Mouse (Mus musculus) embryonic facial prominence, embryonic 14.5 days (tissue): Measurements from ENCODE around the gene Hdgfl3. TPM values are rescaled to one million over a fixed set of nuclear protein-coding genes. Genes with fewer than 3 reads are reported as not detected.

Experiments used
- ATAC-seq: fragments of 200-750 bp; cut with Nextera tagmentation; 2 replicates; pipeline ENCODE4 v1.8.0; 2017; ENCODE audit warnings: low read depth, moderate number of reproducible peaks, moderate TSS enrichment
- DNase-seq: peaks from one replicate; pipeline ENCODE4 v3.0.0-alpha.2; 2015; ENCODE audit warnings: low spot score
- H3K27ac ChIP-seq: fragments of 300-500 bp; sonication (generic); replicated peaks from 2 replicates; pipeline ENCODE4 v1.5.1; 2014; ENCODE audit warnings: low read depth, mild to moderate bottlenecking, low read length, moderate library complexity
- H3K27me3 ChIP-seq: fragments of 300-500 bp; sonication (generic); replicated peaks from 2 replicates; pipeline ENCODE4 v1.6.1; 2014; ENCODE audit warnings: low read length; ENCODE audit not compliant: control insufficient read depth, insufficient read depth
- H3K36me3 ChIP-seq: fragments of 300-500 bp; sonication (generic); 2 replicates; pipeline ENCODE4 v1.6.1; 2014; ENCODE audit warnings: low read length, mixed read lengths; ENCODE audit not compliant: control insufficient read depth, insufficient read depth
- H3K4me1 ChIP-seq: fragments of 300-500 bp; sonication (generic); 2 replicates; pipeline ENCODE4 v1.6.1; 2014; ENCODE audit warnings: antibody characterized with exemption, low read length; ENCODE audit not compliant: control insufficient read depth, insufficient read depth
- H3K4me2 ChIP-seq: fragments of 300-500 bp; sonication (generic); 2 replicates; pipeline ENCODE4 v1.6.1; 2014; ENCODE audit warnings: low read depth, mild to moderate bottlenecking, low read length, moderate library complexity, mixed read lengths
- H3K4me3 ChIP-seq: fragments of 300-500 bp; sonication (generic); 2 replicates; pipeline ENCODE4 v1.5.1; 2014; ENCODE audit warnings: low read depth, mild to moderate bottlenecking, low read length
- H3K9ac ChIP-seq: fragments of 300-500 bp; sonication (generic); 2 replicates; pipeline ENCODE4 v1.6.1; 2014; ENCODE audit warnings: low read depth, mild to moderate bottlenecking, low read length, moderate library complexity, mixed read lengths
- H3K9me3 ChIP-seq: fragments of 300-500 bp; sonication (generic); 2 replicates; pipeline ENCODE4 v1.6.1; 2016; ENCODE audit warnings: low read length; ENCODE audit not compliant: control insufficient read depth
- WGBS: fragments of 180-500 bp; shearing (Covaris S2); extraction: QIAGEN DNeasy Blood & Tissue Kit; methylation state at CpG from one replicate; pipeline ENCODE4 v1.1.7; 2014; 5-methylcytosine and 5-hydroxymethylcytosine counted together
- polyA plus RNA-seq: library from polyadenylated mRNA; unstranded; fragments of >200 nt; fragmentation: Nextera tagmentation; extraction: Ambion mirVana; gene quantifications from 2 replicates; pipeline ENCODE4 v1.2.1, GENCODE M21; 2014

The Hdgfl3 gene
- polyA plus RNA-seq, 1 experiment from 2014 or later = 17.0 TPM

DNA sequence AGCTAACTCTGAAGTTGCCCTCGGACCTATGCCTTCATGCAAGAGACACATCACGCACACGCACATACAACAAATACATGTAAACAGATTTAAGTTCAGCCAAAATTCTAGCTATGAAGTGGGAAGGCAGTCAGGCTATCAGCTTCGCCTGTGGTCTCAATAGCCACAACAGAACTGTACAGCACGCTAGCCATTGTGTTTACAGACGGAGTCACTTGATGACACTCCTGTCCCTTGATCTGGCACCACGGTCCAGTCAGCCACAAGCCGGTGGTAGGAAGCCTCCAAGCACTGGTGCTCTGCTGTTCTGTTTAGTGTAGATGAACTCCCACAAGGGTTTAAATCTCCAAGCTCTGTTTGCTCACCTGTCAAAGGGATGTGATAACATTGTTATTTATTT is 88.3 kb downstream of the Hdgfl3 start:
- Histone ChIP-seq H3K4me3 (no peak overlapping the region), H3K27ac (no peak overlapping the region), H3K27me3 (no peaks in the 10 kb centered on the region), H3K9me3 (no peaks in the 10 kb centered on the region), H3K4me2 (no peak overlapping the region), H3K4me1 (peaks cover 3% of the 10 kb centered on the region; the same call in 1 of the 2 replicates), H3K36me3 (no peaks in the 10 kb centered on the region), H3K9ac (no peak overlapping the region)
- ATAC-seq (no peak), DNase-seq (no peak)
- 75% methylated on average over 8 of the region's 8 CpGs for WGBS

DNA sequence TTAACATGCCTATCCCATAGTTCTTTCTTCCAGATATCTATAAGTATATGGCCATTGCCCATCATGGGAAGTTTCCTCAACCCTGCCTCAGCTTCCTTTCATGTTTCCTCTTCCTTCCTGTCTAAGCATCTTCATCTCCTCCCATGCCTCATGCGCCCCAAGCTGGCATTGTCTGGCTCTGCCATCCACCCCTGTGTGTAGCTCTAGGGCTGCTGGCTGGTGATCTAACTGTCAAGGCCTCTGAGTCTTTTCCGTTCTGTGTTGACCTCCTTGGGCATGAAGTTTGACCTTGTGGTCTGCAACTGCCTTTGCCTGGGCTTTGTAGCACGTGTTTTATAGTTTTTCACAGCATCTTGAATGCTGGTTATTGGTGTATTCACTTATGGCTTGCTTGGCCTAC is 89.0 kb downstream of the Hdgfl3 start:
- no peaks in the 10 kb centered on the region for H3K27me3 ChIP-seq
- no peak overlapping the region for H3K9ac ChIP-seq
- no peaks in the 10 kb centered on the region for H3K36me3 ChIP-seq
- no peak overlapping the region for H3K4me3 ChIP-seq
- DNase-seq = no peak
- peaks cover 3% of the 10 kb centered on the region; the same call in 1 of the 2 replicates for H3K4me1 ChIP-seq
- WGBS = 82% methylated on average over 3 of the region's 3 CpGs
- H3K9me3 ChIP-seq = no peaks in the 10 kb centered on the region
- no peak for ATAC-seq
- no peak overlapping the region for H3K27ac ChIP-seq
- H3K4me2 ChIP-seq = no peak overlapping the region

DNA sequence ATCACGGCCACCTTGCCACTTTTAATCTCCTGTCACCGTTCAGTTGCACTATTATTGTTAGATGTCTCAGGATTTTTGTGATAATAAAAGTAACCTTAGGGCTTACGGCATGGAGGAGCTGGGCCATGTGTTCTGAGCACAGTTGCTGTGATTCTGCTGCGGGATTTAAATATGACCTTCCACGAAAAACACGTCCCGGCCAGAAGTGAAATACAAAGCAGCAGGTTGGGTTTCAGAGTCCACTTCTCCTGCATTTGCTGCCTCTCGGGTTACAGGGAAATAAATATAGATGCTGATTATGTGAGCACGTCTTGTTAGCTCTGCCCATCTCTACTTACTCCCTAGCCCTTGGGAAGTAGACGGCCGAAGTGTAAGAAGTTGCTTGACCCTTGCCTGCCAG is 89.5 kb downstream of the Hdgfl3 start:
- no peak overlapping the region for H3K27ac ChIP-seq
- no peak overlapping the region for H3K9ac ChIP-seq
- H3K4me1 ChIP-seq = peaks cover 3% of the 10 kb centered on the region; the same call in 1 of the 2 replicates
- no peaks in the 10 kb centered on the region for H3K36me3 ChIP-seq
- H3K9me3 ChIP-seq = no peaks in the 10 kb centered on the region
- no peak for DNase-seq
- ATAC-seq = no peak
- H3K4me3 ChIP-seq = no peak overlapping the region
- no peak overlapping the region for H3K4me2 ChIP-seq
- WGBS = 45% methylated on average over 11 of the region's 11 CpGs
- no peaks in the 10 kb centered on the region for H3K27me3 ChIP-seq

DNA sequence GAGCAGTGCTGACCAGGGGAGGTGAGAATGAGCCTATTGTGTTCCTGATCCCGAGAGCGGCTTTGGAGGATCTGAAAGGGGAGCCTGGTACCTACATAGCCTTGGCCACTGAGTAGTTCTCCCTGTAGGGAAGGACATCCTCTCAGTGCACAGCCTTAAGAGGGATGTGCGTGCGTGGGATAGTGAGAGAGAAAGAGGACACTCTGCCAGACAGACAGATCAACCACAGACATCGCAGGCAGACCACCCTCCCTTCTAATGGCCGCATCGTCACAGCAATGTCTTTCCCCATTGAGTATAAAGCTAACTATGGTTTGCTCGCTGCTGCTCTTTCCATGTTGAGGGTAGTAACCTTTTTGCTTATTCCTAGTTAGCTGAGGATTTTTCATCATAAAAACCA is 90.4 kb downstream of the Hdgfl3 start:
- ATAC-seq = no peak
- WGBS = 81% methylated on average over 8 of the region's 8 CpGs
- Histone ChIP-seq H3K36me3 (no peaks in the 10 kb centered on the region), H3K4me2 (no peak overlapping the region), H3K9ac (no peak overlapping the region), H3K27me3 (no peaks in the 10 kb centered on the region), H3K27ac (no peak overlapping the region), H3K4me1 (peaks cover 3% of the 10 kb centered on the region; the same call in 1 of the 2 replicates), H3K4me3 (no peak overlapping the region), H3K9me3 (no peaks in the 10 kb centered on the region)
- no peak for DNase-seq

DNA sequence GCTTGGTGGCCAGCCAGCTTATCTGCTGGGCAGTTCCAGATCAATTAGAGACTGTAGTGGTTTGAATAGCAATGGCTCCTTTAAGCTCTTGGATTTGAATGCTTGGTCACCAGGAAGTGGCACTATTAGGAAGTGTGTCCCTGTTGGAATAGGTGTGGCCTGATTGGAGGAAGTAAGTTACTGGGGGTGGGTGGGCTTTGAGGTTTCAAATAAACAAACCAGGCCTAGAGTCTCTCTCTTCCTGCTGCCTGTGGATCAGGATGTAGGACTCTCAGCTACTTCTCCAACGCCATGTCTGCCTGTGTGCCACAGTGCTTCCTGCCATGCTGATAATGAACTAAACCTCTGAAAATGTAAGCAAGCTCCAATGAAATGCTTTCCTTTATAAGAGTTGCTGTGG is 91.3 kb downstream of the Hdgfl3 start:
- Histone ChIP-seq H3K4me1 (peaks cover 3% of the 10 kb centered on the region; the same call in 1 of the 2 replicates), H3K36me3 (no peaks in the 10 kb centered on the region), H3K9ac (no peak overlapping the region), H3K27ac (no peak overlapping the region), H3K9me3 (no peaks in the 10 kb centered on the region), H3K27me3 (no peaks in the 10 kb centered on the region), H3K4me2 (no peak overlapping the region), H3K4me3 (no peak overlapping the region)
- ATAC-seq (no peak), DNase-seq (no peak)
- WGBS = 74% methylated on average over 1 of the region's 1 CpGs

DNA sequence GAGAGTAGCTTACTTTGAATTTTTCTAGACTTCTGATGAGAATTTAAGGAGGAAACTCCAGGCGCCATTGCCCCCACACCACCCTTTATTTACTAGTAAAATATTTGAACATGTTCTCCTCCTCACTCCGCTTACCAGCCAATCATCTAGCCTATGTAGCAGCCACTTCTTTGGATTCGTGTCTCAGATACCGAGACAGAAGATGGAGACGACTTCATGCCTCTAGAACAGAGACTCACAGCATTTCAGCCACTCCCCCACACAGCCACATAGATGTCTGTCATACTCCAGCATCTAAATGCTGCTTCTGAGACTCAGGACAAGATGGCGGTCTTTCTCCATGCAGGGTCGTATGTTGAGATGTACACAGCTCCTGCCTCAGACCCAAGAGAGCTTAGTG is 92.1 kb downstream of the Hdgfl3 start:
- no peak overlapping the region for H3K9ac ChIP-seq
- ATAC-seq = no peak
- WGBS = 88% methylated on average over 7 of the region's 7 CpGs

DNA sequence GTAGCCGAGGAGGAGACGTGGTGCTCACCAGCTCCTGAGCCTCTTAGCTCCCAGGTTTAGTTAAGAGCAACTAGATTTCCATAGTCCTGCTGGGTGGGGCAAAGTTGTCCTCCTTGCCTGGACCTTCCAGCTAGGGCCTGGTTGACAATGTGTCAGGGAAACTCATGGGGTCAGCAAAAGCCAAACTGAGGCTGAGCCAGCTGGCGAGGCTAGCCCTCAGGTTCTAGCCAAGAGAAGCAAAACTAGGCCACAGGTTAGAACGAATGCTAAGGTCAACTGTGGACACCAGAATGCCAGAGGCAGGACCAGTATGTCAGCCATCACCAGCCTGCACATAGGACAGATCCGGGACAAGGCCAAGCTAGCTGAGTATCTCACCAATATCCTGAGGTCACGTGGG is 92.8 kb downstream of the Hdgfl3 start:
- no peaks in the 10 kb centered on the region for H3K9me3 ChIP-seq
- no peak for DNase-seq
- no peaks in the 10 kb centered on the region for H3K4me1 ChIP-seq
- H3K4me2 ChIP-seq = no peak overlapping the region
- H3K4me3 ChIP-seq = no peak overlapping the region
- no peak for ATAC-seq
- H3K27me3 ChIP-seq = no peaks in the 10 kb centered on the region
- no peaks in the 10 kb centered on the region for H3K36me3 ChIP-seq
- WGBS = 77% methylated on average over 6 of the region's 6 CpGs
- H3K27ac ChIP-seq = no peak overlapping the region
- H3K9ac ChIP-seq = no peak overlapping the region

More for the DNA sequence above, 92.1 kb downstream of the Hdgfl3 start:
- H3K4me3 ChIP-seq = no peak overlapping the region
- H3K36me3 ChIP-seq = no peaks in the 10 kb centered on the region
- no peaks in the 10 kb centered on the region for H3K9me3 ChIP-seq
- DNase-seq = no peak
- H3K4me1 ChIP-seq = peaks cover 3% of the 10 kb centered on the region; the same call in 1 of the 2 replicates
- no peaks in the 10 kb centered on the region for H3K27me3 ChIP-seq
- no peak overlapping the region for H3K27ac ChIP-seq
- H3K4me2 ChIP-seq = no peak overlapping the region

DNA sequence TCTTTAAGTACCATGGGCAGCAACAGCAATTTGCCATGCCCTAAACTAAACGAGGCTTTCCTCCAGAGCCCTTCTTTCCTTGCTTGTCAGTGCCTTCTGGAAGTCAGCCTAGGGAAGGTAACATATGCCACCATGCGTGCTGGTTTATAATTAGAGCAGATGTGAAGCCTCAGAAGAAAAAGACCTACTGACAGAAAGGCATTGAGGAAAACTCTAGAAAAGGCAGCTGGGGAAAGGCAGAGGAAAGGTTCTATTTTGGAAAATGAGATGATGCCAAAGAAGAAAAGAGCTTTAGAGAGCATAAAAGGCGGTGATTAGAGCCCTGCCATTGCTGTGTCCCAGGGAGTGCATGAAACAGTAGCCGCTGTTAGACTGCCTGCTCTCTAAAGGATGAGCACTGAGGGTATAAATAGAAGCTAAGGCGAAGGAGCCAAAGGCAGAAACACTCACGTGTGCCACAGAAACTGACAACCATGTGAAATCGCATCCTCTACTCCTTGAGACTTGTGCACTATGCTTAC is 93.6 kb downstream of the Hdgfl3 start:
- Histone ChIP-seq H3K9me3 (no peaks in the 10 kb centered on the region), H3K4me2 (no peak overlapping the region), H3K27me3 (no peaks in the 10 kb centered on the region), H3K9ac (no peak overlapping the region), H3K36me3 (no peaks in the 10 kb centered on the region), H3K4me1 (no peaks in the 10 kb centered on the region), H3K27ac (no peak overlapping the region), H3K4me3 (no peak overlapping the region)
- ATAC-seq = no peak
- DNase-seq = no peak
- WGBS = 54% methylated on average over 7 of the region's 7 CpGs

DNA sequence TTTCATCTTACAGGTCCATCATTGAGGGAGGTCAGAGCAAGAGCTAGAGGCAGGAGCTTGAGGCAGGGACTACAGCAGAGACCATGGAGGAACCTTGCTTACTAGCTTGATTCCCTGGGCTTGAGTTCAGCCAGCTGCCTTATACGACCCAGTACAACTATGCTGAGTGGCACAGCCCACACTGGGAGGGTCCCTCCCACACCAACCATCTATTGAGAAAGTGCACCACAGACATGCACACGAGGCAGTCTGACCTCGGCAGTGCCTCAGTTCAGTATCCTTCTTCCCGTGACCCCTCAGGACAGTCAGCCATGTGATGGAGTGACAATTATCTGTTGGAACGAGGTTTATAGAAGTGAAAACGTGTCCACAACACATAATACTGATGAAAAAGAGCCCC is 94.5 kb downstream of the Hdgfl3 start:
- ATAC-seq (no peak), DNase-seq (no peak)
- 63% methylated on average over 6 of the region's 6 CpGs for WGBS
- no peaks in the 10 kb centered on the region for H3K27me3 ChIP-seq
- H3K9me3 ChIP-seq = no peaks in the 10 kb centered on the region
- no peak overlapping the region for H3K27ac ChIP-seq
- no peak overlapping the region for H3K4me3 ChIP-seq
- no peak overlapping the region for H3K9ac ChIP-seq
- no peak overlapping the region for H3K4me2 ChIP-seq
- H3K36me3 ChIP-seq = no peaks in the 10 kb centered on the region
- H3K4me1 ChIP-seq = no peaks in the 10 kb centered on the region
